Mouse (Mus musculus): ENCODE data around the gene Srsf3. TPM values are rescaled to one million over a fixed set of nuclear protein-coding genes. Genes with fewer than 3 reads are reported as not detected.
"Not testable (repeated sequence)": the region's sequence is repeated elsewhere in the genome, so short reads cannot be mapped to it uniquely, and the experiment has no call there.

Srsf3 gene
- polyA plus RNA-seq, 1 experiment from 2014 or later = 559 TPM

DNA sequence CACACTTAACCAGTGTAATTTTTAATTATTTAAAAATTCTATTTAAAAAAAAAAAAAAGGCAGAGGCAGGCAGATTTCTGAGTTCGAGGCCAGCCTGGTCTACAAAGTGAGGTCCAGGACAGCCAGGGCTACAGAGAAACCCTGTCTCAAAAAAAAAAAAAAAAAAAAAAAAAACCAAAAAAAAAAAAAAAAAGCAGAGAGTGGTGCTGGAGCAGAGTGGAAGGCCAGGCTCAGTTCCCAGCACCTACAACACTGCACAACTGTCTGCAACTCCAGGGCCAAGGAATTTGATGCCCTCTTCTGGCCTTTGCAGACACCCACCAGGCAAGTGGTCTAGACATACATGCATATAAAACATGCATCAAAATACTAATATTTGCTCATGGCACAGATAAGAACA, 39.4 kb upstream of the Srsf3 start:
- WGBS = 100% methylated on average over 1 of the region's 1 CpGs

DNA sequence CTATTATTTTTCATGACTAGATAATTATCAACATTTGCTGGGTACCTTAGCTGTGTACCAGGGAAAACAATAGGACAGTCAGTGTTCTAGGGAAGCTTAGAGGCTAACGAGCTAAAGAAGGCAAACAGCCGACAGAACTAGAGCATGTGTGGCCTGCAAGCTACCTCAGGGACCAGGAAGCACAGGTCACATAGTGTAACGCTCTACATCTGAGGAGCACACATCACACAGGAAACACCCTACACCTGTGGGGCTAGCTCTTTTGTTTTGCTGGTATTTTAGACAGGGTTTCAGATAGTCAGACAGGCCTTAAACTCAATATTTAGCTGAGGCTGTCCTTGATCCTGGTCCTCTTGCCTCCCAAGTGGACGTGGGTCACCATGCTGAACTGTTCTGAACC, 37.8 kb upstream of the Srsf3 start:
- no peaks in the 10 kb centered on the region for H3K27me3 ChIP-seq (ENCODE audit: control insufficient read depth, insufficient read depth, low read length)
- H3K4me3 ChIP-seq (replicated peaks; ENCODE audit: low read depth, low read length) = no peak overlapping the region
- H3K36me3 ChIP-seq (ENCODE audit: control insufficient read depth, insufficient read depth, low read length) = peaks cover 69% of the 10 kb centered on the region
- DNase-seq (no peak), ATAC-seq (ENCODE audit: low FRiP score, low TSS enrichment) (no peak)
- H3K4me2 ChIP-seq (ENCODE audit: low read length) = no peak overlapping the region
- H3K9me3 ChIP-seq (ENCODE audit: control insufficient read depth, low read length) = no peaks in the 10 kb centered on the region
- no peak overlapping the region for H3K27ac ChIP-seq (replicated peaks; ENCODE audit: low read depth, low read length)
- no peaks in the 10 kb centered on the region for H3K4me1 ChIP-seq (ENCODE audit: control insufficient read depth, insufficient read depth, low read length)
- 93% methylated on average over 4 of the region's 4 CpGs for WGBS
- H3K9ac ChIP-seq (replicated peaks; ENCODE audit: low read length) = no peak overlapping the region

More for the DNA sequence above, 39.4 kb upstream of the Srsf3 start:
- H3K4me2 ChIP-seq (ENCODE audit: low read length); H3K27me3 ChIP-seq (ENCODE audit: control insufficient read depth, insufficient read depth, low read length); H3K4me3 ChIP-seq (replicated peaks; ENCODE audit: low read depth, low read length); H3K4me1 ChIP-seq (ENCODE audit: control insufficient read depth, insufficient read depth, low read length); DNase-seq; H3K9ac ChIP-seq (replicated peaks; ENCODE audit: low read length); H3K27ac ChIP-seq (replicated peaks; ENCODE audit: low read depth, low read length); H3K9me3 ChIP-seq (ENCODE audit: control insufficient read depth, low read length); ATAC-seq (ENCODE audit: low FRiP score, low TSS enrichment): not testable (repeated sequence)
- H3K36me3 ChIP-seq (ENCODE audit: control insufficient read depth, insufficient read depth, low read length) = peaks cover 68% of the 10 kb centered on the region

DNA sequence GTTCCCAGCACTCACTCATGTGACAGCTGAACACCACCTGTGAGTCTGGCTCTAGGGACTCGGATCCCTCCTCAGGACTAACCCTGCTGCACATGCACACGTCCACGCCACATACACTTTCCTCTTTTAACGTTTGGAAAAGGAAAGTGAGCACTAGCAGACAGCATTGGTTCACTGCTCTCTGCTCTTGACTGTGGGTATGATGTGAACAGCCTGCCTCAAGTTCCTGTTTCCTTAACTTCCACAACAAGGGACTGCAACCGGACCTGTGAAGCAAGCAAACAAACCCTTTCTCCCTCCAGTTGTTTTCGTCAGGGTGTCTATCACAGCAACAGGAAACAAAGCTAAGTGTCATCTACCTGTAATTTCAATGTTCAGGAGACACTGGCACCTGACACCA, 32.0 kb upstream of the Srsf3 start:
- Histone ChIP-seq H3K27ac (replicated peaks; ENCODE audit: low read depth, low read length) (no peak overlapping the region), H3K9ac (replicated peaks; ENCODE audit: low read length) (no peak overlapping the region), H3K9me3 (ENCODE audit: control insufficient read depth, low read length) (no peaks in the 10 kb centered on the region), H3K36me3 (ENCODE audit: control insufficient read depth, insufficient read depth, low read length) (peaks cover 47% of the 10 kb centered on the region), H3K4me3 (replicated peaks; ENCODE audit: low read depth, low read length) (no peak overlapping the region), H3K27me3 (ENCODE audit: control insufficient read depth, insufficient read depth, low read length) (no peaks in the 10 kb centered on the region), H3K4me1 (ENCODE audit: control insufficient read depth, insufficient read depth, low read length) (peaks cover 5% of the 10 kb centered on the region), H3K4me2 (ENCODE audit: low read length) (no peak overlapping the region)
- ATAC-seq (ENCODE audit: low FRiP score, low TSS enrichment) (no peak), DNase-seq (no peak)
- WGBS = 95% methylated on average over 6 of the region's 6 CpGs

DNA sequence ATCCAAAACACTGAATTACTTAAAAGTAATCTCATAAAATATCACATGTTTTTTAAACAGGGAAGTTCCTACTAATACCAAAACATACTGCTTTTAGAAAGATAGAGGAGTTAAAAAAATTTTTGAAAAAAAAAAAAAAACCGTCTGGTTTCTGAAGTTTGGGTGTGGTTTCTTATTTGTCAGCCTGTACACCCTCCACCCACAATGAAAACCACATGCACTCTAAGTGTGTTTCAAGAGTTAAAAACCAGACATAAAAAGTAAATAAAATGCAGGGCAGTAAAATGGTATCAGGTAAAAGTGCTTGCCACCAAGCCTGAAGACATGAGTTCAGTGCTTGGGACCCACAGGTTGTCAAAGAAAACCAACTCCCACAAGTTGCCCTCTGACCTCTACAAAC, 28.7 kb upstream of the Srsf3 start:
- WGBS = 76% methylated on average over 1 of the region's 1 CpGs
- Histone ChIP-seq H3K4me1 (ENCODE audit: control insufficient read depth, insufficient read depth, low read length) (peaks cover 15% of the 10 kb centered on the region), H3K9ac (replicated peaks; ENCODE audit: low read length) (no peak overlapping the region), H3K27me3 (ENCODE audit: control insufficient read depth, insufficient read depth, low read length) (no peaks in the 10 kb centered on the region), H3K36me3 (ENCODE audit: control insufficient read depth, insufficient read depth, low read length) (peaks cover 22% of the 10 kb centered on the region), H3K4me3 (replicated peaks; ENCODE audit: low read depth, low read length) (no peak overlapping the region), H3K27ac (replicated peaks; ENCODE audit: low read depth, low read length) (no peak overlapping the region), H3K9me3 (ENCODE audit: control insufficient read depth, low read length) (no peaks in the 10 kb centered on the region), H3K4me2 (ENCODE audit: low read length) (no peak overlapping the region)
- DNase-seq (no peak), ATAC-seq (ENCODE audit: low FRiP score, low TSS enrichment) (no peak)

DNA sequence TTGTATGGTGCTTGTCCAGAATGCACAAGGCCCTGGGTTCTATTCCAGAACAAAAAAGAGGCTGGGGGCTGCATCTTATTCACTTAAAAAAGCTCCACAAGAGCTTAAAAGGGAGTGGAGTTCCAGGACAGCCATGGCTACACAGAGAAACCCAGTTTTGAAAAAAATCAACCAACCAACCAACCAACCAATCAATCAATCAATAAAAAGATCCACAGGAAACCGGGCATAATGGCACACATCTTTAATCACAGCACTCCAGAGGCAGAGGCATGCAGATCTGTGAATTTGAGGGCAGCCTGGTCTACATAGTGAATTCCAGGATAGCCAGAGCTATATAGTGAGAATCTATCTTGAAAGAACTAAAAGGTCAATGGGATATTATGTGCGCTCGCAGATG, 27.4 kb upstream of the Srsf3 start:
- ATAC-seq (ENCODE audit: low FRiP score, low TSS enrichment) (no peak), DNase-seq (no peak)
- Histone ChIP-seq H3K27ac (replicated peaks; ENCODE audit: low read depth, low read length) (no peak overlapping the region), H3K4me2 (ENCODE audit: low read length) (peak overlapping the region; percentile 78), H3K4me3 (replicated peaks; ENCODE audit: low read depth, low read length) (no peak overlapping the region; the same call in 1 of the 2 replicates), H3K27me3 (ENCODE audit: control insufficient read depth, insufficient read depth, low read length) (no peaks in the 10 kb centered on the region), H3K9ac (replicated peaks; ENCODE audit: low read length) (no peak overlapping the region), H3K4me1 (ENCODE audit: control insufficient read depth, insufficient read depth, low read length) (peaks cover 15% of the 10 kb centered on the region), H3K36me3 (ENCODE audit: control insufficient read depth, insufficient read depth, low read length) (peaks cover 10% of the 10 kb centered on the region), H3K9me3 (ENCODE audit: control insufficient read depth, low read length) (no peaks in the 10 kb centered on the region)
- 92% methylated on average over 3 of the region's 3 CpGs for WGBS

DNA sequence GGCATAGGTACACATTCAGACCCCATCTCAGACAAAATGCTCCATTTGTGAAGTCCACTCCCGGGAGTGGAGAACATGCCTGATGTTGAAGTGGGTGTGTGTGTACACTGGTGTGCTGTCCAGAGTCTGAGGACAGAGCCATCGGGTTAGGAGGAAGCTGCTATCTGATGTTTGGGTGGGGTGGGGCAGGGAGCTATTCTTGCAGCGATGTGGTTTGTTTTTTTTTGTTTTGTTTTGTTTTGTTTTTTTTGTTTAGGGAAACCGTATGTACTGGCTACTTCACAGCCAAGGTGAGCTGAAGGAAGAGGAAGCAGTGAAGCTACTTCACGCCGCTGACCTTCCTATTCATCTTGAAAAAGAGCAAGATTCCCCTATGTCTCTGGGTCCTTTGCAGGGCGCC, 25.6 kb upstream of the Srsf3 start:
- no peaks in the 10 kb centered on the region for H3K9me3 ChIP-seq (ENCODE audit: control insufficient read depth, low read length)
- peak overlapping the region; percentile 78 for H3K4me2 ChIP-seq (ENCODE audit: low read length)
- peaks cover 15% of the 10 kb centered on the region for H3K4me1 ChIP-seq (ENCODE audit: control insufficient read depth, insufficient read depth, low read length)
- DNase-seq = peak; percentile 34
- peak overlapping the region; percentile 83 for H3K4me3 ChIP-seq (replicated peaks; ENCODE audit: low read depth, low read length)
- no peaks in the 10 kb centered on the region for H3K27me3 ChIP-seq (ENCODE audit: control insufficient read depth, insufficient read depth, low read length)
- H3K36me3 ChIP-seq (ENCODE audit: control insufficient read depth, insufficient read depth, low read length) = no peaks in the 10 kb centered on the region
- peak overlapping the region; percentile 94 for H3K9ac ChIP-seq (replicated peaks; ENCODE audit: low read length)
- peak overlapping the region; percentile 94 for H3K27ac ChIP-seq (replicated peaks; ENCODE audit: low read depth, low read length)
- WGBS = 9% methylated on average over 7 of the region's 7 CpGs
- no peak for ATAC-seq (ENCODE audit: low FRiP score, low TSS enrichment)

DNA sequence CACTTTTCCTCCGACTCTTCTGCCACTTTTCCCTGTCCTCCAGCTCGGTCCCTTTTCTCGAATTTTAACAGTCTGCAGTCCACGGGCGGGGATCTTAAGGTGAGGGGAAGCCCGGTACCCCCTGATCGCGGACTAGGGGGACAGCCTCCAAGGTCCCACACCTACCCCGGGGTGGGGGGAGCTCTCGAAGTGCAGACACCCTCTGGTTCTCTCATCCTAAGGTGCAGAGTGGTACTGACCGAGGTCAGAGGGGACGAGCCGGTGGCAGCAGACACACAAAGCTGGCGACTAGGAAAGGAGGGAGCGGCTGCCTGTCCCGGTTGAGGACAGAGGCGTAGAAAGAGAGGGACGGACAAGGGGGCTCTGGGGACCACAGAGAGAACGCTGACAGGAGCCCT, 25.2 kb upstream of the Srsf3 start:
- Histone ChIP-seq H3K4me2 (ENCODE audit: low read length) (peak overlapping the region; percentile 78), H3K9ac (replicated peaks; ENCODE audit: low read length) (peak overlapping the region; percentile 94), H3K9me3 (ENCODE audit: control insufficient read depth, low read length) (no peaks in the 10 kb centered on the region), H3K4me3 (replicated peaks; ENCODE audit: low read depth, low read length) (peak overlapping the region; percentile 83), H3K36me3 (ENCODE audit: control insufficient read depth, insufficient read depth, low read length) (no peaks in the 10 kb centered on the region), H3K4me1 (ENCODE audit: control insufficient read depth, insufficient read depth, low read length) (peaks cover 15% of the 10 kb centered on the region), H3K27ac (replicated peaks; ENCODE audit: low read depth, low read length) (peak overlapping the region; percentile 94), H3K27me3 (ENCODE audit: control insufficient read depth, insufficient read depth, low read length) (no peaks in the 10 kb centered on the region)
- no peak for ATAC-seq (ENCODE audit: low FRiP score, low TSS enrichment)
- DNase-seq = no peak
- WGBS = under 1% methylated on average over 19 of the region's 19 CpGs

DNA sequence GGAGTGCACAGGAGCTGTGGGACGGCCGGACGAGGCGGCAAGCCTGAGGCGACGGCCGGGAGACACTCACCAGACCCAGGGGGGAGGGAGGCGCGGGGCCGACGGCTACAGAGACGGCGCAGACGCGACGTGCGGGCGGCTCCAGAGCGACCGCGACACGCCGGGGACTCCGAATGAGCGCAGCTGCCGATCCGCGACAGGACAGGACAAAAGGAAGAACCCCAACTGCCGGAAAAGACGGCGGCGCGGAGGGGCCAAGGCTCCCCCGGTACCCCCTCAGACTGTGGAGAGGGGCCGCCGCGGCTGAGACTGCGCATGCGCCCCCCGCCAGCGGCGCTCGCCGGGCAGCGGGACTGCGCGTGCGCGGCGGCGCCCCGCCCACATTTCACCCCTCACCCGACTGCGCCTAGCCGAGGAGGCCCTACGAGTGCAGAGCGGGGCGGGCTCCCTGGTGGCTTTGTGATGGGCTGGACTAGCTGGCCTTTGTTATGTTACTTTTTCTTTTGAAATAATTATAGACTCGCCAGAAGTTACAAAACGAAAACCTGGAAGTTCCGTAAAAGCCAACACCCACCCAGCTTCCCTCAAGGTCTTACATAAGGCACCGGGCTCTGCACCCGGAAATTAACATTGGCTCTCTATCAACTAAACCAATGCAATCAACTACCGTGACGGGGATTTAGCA, 24.6 kb upstream of the Srsf3 start, which contains the start of gene Stk38:
Gene Stk38, minus strand, starts transcription at position 355 of the 685 bp plus-strand sequence.
- peak within 1 kb of the TSS; percentile 94 for H3K27ac ChIP-seq (replicated peaks; ENCODE audit: low read depth, low read length)
- under 1% methylated on average over 65 of the region's 65 CpGs for WGBS
- H3K27me3 ChIP-seq (ENCODE audit: control insufficient read depth, insufficient read depth, low read length) = no peaks in the 10 kb centered on the region
- peaks cover 15% of the 10 kb centered on the region for H3K4me1 ChIP-seq (ENCODE audit: control insufficient read depth, insufficient read depth, low read length)
- peak; percentile 93 for DNase-seq
- H3K9me3 ChIP-seq (ENCODE audit: control insufficient read depth, low read length) = no peaks in the 10 kb centered on the region
- ATAC-seq (ENCODE audit: low FRiP score, low TSS enrichment) = peak; percentile 88
- peak within 1 kb of the TSS; percentile 83 for H3K4me3 ChIP-seq (replicated peaks; ENCODE audit: low read depth, low read length)
- no peaks in the 10 kb centered on the region for H3K36me3 ChIP-seq (ENCODE audit: control insufficient read depth, insufficient read depth, low read length)
- H3K4me2 ChIP-seq (ENCODE audit: low read length) = peak within 1 kb of the TSS; percentile 78
- peak within 1 kb of the TSS; percentile 94 for H3K9ac ChIP-seq (replicated peaks; ENCODE audit: low read length)

DNA sequence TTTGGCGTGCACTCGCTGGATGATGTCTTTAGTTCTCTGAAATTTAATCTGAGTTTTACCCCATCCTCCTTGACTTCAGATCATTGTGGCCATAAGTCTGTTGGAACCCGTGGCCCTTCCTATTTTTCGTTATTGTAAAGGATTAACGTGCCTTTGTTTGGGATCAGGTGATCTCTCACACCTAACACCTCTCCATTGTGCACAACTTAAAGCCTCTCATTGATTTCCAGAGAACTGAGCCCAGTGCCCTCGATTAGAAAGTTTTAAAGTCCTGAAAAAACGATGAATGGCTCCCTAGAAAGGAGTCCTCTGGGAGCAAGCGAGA, 24.1 kb upstream of the Srsf3 start:
- H3K4me1 ChIP-seq (ENCODE audit: control insufficient read depth, insufficient read depth, low read length) = peaks cover 15% of the 10 kb centered on the region
- no peaks in the 10 kb centered on the region for H3K27me3 ChIP-seq (ENCODE audit: control insufficient read depth, insufficient read depth, low read length)
- H3K9me3 ChIP-seq (ENCODE audit: control insufficient read depth, low read length) = no peaks in the 10 kb centered on the region
- ATAC-seq (ENCODE audit: low FRiP score, low TSS enrichment) (no peak), DNase-seq (no peak)
- peak overlapping the region; percentile 94 for H3K27ac ChIP-seq (replicated peaks; ENCODE audit: low read depth, low read length)
- peak overlapping the region; percentile 83 for H3K4me3 ChIP-seq (replicated peaks; ENCODE audit: low read depth, low read length)
- peak overlapping the region; percentile 78 for H3K4me2 ChIP-seq (ENCODE audit: low read length)
- H3K9ac ChIP-seq (replicated peaks; ENCODE audit: low read length) = peak overlapping the region; percentile 94; the same call in 1 of the 2 replicates
- WGBS = 5% methylated on average over 8 of the region's 8 CpGs
- no peaks in the 10 kb centered on the region for H3K36me3 ChIP-seq (ENCODE audit: control insufficient read depth, insufficient read depth, low read length)
